Mouse (Mus musculus): Measurements from ENCODE around the gene Dab2ip.

Dab2ip gene

DNA sequence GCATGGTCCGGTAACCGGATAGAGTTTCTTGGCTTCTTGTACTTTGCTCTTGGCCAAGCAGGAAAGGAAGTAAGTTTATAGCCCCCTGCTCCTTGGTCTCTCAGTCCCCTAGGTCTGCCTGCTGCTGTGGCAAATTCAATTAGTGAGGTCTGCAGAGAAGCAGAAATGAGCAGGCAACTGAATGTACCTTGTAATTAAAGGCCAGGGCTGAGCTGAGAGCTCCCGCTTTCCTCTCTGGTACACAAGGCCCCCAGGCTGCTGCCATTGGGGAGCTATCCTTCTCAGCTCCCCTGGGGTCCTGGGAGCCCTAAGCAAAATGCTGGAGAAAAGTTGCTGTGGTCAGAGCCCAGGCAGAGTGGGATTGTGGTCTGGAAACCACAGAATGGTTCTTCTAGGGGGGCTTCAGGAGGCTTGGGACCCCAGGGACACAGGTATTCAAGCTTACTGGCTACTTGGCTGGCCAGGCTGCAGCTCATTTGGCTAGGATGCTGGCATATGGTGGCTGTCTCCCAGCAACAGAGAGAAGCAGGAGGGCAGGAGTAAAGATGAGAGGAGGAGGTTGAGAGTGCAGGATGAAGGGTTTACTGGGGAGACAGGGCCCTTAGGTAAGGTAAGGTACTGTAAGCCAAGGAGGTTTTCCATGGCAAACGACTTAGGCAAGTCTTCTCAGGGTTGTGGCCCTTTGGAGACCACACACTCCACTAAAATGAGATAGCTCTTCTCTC lies 922 bp downstream of the Dab2ip start:
- no peak for DNase-seq (ENCODE audit: low spot score)

GRCm38 (mm10) chr2:35559551-35559835 lies 1.4 kb downstream of the Dab2ip start:
- no peak for DNase-seq (ENCODE audit: low spot score)

- no peak for DNase-seq (ENCODE audit: low spot score)
Measured at GRCm38 (mm10) chr2:35563722-35564121, 5.7 kb downstream of the Dab2ip start.

GRCm38 (mm10) chr2:35565051-35565836 lies 7.2 kb downstream of the Dab2ip start:
- no peak for DNase-seq (ENCODE audit: low spot score)

GRCm38 (mm10) chr2:35566957-35567693 lies 9.1 kb downstream of the Dab2ip start:
- DNase-seq (ENCODE audit: low spot score) = no peak

DNA sequence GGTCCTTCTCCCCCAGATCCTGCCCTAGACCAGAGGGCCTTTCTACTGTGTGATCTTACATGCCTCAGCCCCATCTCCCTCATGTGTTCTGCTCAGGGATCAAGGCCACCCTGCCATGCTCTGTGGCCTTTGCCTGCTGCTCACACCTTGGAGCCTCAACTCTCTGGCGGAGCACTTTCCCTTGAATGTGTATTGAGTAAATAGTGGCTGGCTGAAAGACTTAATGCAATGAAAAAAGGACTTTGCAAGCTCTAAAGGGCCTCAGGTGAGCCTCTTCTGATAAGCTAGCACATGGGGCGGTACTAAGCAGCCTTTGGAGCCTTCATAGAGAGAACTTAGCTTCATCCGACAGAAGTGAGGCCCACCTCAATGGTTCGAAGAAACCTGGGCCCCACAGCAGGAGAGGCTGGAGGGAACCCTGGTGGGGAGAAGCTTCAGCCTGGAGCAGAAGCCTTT lies 9.7 kb downstream of the Dab2ip start:
- no peak for DNase-seq (ENCODE audit: low spot score)

DNA sequence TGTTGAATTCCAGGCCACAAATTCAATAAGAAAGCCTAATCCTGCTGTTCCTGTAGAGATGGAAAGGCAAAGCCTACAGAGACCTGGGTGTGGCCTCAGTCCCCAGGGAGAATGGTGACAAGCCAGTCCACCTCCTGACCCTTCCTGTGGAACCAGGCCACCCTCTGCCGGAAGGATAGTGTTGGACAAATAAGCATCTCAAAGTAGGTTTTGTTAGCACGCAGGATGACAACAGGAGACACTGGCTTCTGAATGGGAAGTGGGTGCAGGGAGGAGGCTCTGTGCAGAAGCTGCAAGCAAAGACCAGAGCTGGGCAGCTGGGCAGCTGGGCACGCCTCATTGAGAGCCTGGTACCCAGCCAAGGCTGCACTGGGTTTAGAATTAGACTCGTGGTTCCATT lies 12.7 kb downstream of the Dab2ip start:
- DNase-seq (ENCODE audit: low spot score) = no peak

- no peak for DNase-seq (ENCODE audit: low spot score)
Measured at GRCm38 (mm10) chr2:35574643-35575042, 16.6 kb downstream of the Dab2ip start.

DNA sequence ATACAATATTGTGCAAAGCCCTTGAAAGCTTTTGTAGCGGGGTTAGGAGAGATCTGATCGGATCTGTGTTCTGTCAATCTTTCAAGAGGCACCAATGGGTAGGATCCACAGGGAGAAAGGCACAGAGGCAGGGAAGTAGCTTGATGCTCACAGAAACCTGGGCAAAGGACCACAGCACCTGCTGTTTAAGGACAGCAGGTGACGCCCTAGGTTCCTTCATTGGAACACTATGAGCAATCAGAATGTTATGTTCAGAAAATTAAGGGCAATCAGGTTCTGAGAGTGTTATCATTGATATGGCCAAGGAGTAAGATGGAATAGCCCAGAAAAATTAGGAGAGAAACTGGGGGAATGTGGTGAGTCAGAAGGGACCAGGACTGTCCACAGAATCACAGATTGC lies 18.6 kb downstream of the Dab2ip start:
- DNase-seq (ENCODE audit: low spot score) = no peak

DNA sequence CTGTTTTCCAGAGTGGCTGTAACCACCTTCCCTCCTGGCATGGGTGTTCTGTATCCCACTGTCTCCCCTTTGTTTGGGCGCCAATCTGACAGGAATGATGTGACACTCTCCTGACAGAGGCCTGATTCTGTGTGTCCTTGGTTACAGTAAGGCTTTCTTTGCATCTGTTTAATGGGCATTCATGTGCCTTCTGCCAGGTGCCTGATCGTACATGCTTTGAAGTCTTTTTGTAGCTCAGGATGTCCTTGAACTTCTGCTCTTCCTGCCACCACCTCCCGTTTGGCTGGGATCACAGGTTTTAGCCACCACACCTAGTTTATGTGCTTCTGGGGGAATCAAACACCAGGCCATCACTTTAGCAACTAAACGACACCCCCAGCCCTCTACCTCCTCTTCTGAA lies 22.0 kb downstream of the Dab2ip start:
- DNase-seq (ENCODE audit: low spot score) = no peak

- no peak for DNase-seq (ENCODE audit: low spot score)
Measured at GRCm38 (mm10) chr2:35581501-35582340, 23.7 kb downstream of the Dab2ip start.

- no peak for DNase-seq (ENCODE audit: low spot score)
Measured at GRCm38 (mm10) chr2:35582341-35582941, 24.4 kb downstream of the Dab2ip start.

- no peak for DNase-seq (ENCODE audit: low spot score)
Measured at GRCm38 (mm10) chr2:35583406-35583805, 25.3 kb downstream of the Dab2ip start.

DNA sequence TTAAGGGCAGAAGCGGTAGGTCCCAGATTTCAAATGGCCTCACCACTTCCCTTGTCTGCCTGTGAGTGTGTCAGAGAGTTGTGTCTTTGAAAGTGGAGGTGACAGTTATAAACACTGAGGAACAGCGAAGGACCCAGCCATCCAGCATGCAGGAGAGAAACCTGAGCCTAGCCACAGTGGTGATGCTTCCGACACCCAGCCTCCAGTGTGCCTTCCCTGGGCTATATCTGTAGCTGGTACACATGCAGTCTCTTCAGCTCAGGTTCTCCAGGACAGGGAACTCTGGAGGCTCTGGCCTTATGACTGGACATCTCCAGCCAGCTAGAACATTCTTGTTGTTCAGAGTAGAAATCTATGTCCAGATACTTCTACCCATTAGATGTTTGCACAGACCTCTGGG lies 25.9 kb downstream of the Dab2ip start:
- no peak for DNase-seq (ENCODE audit: low spot score)

DNA sequence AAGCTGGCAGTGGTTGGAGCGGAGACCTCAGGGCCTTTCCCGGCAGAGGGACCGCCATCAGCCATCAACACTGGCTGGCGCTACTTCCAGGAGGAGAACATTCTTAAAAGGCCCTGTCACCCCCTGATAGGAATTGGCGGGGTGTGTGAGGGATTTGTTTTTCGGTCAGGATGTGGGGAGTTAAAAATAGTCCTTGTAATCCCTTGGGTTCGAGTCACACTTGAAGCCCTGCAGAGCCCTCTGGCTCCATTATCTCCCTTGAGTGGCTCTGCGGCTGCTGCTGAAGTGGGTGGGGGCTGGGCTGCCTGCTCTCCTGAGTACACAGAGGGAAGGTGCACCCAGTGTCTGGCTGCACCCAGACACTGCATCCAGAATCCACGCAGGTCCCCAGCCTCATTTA lies 30.3 kb downstream of the Dab2ip start:
- no peak for DNase-seq (ENCODE audit: low spot score)

DNA sequence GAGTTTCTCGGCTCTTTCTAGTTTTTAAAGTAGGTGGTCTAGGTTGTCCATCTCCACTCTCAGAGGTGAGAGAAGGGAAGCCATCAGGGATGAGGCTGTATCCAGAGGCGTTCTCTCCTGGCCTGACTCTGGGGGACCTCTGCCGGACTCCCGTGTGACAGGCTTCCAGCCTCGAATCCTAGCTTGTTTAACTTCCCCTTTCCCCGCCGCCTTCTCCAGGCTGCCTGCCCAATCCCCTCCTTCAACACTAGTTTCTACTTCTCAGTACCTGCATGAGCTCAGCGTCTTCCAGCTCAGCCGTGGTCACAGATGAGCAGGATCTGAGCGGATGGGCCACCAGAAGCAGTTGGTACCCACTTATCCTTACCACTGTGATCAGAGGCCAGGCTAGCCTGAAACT lies 31.3 kb downstream of the Dab2ip start:
- no peak for DNase-seq (ENCODE audit: low spot score)

GRCm38 (mm10) chr2:35589800-35590199 lies 31.7 kb downstream of the Dab2ip start:
- no peak for DNase-seq (ENCODE audit: low spot score)

DNA sequence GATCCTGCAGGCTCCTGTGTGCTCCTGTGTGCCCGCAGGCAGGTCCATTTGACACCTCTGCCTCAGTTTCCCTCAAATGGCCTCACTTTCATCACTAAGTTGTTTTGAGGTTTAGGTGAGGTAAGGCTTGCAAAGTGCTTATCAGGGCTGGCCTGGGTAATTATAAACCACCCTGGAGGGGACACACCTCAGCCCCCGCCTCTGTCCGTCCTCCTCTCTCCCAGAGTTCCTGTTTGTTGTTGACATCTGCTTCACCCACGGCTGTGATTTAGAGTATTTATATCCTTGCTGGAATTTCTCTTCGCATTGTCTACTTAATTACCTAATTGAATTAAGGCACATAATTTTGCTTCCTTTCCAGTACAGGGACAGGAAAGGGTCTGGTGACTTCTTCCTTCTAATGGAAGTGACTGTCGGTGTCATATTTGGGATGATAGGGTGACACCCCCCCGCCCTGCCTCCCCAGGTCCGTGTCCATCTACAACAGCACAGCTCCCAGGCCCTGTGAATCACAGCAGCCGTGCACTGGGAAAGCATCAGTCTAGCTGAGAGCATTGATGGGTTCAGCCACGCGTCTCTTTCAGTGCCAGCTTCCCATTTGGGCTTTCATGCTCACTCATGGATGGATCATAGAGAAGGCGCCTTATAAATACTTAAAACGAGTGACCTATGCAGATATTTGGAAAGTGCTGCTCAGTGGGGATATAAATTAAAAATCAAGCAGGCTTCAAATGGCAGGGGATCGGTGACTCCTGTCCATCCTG lies 34.1 kb downstream of the Dab2ip start:
- no peak for DNase-seq (ENCODE audit: low spot score)

DNA sequence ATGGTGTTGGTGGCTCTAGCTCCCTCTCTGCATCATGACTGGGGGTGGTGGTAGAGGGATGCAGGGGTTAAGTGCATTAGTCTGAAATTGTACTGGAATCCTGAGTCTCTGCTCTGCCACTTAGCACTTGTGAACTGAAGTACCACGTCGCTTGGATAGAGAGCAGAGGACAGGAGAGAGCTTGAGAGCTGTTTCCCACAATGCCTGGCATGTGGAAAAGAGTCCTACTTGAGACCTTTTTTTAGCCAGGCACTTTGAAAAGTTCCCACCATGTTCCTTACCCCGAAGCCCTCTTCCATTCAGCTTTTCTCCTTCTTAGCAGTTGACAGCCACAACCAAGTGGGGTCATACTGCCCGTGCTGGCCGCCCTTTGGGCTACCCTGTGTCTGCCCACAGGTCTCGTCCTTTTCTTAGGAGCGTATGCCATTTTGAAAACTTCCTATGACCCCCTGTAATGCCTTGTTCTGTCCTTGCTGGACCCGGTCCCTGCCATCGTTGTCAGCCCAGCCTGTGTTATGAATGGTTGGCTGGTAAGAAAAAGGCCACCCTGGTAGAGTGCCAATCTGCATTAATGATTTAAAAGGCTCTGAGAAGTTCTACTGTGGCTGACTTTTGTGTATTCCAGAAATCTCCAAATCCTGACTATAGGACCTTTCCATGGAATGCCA lies 34.8 kb downstream of the Dab2ip start:
- no peak for DNase-seq (ENCODE audit: low spot score)

GRCm38 (mm10) chr2:35593889-35594288 lies 35.8 kb downstream of the Dab2ip start:
- no peak for DNase-seq (ENCODE audit: low spot score)

Measured in T-cell, adult 2 months (primary cell).